Mouse (Mus musculus) liver, postnatal 0 days (tissue): Measurements from ENCODE around the gene Senp1. TPM values are rescaled to one million over a fixed set of nuclear protein-coding genes. Genes with fewer than 3 reads are reported as not detected.

Experiments
- ATAC-seq: fragments of 200-750 bp; cut with Nextera tagmentation; 2 replicates; pipeline ENCODE4 v1.8.0; 2017; ENCODE audit warnings: mild to moderate bottlenecking, moderate library complexity
- DNase-seq: peaks from one replicate; pipeline ENCODE4 v3.0.0-alpha.2; 2016
- H3K27ac ChIP-seq: fragments of 300-500 bp; sonication (generic); 2 replicates; pipeline ENCODE4 v1.5.1; 2014; ENCODE audit warnings: antibody characterized with exemption, moderate library complexity, mild to moderate bottlenecking, low read depth
- H3K27me3 ChIP-seq: fragments of 300-500 bp; sonication (generic); 2 replicates; pipeline ENCODE4 v1.6.1; 2014; ENCODE audit warnings: low read length, control low read depth, mixed read lengths; ENCODE audit not compliant: insufficient read depth
- H3K36me3 ChIP-seq: fragments of 300-500 bp; sonication (generic); replicated peaks from 2 replicates; pipeline ENCODE4 v1.6.1; 2014; ENCODE audit warnings: mild to moderate bottlenecking, control low read depth, low read length, moderate library complexity, mixed read lengths; ENCODE audit not compliant: insufficient read depth
- H3K4me1 ChIP-seq: fragments of 300-500 bp; sonication (generic); 2 replicates; pipeline ENCODE4 v1.6.1; 2014; ENCODE audit warnings: antibody characterized with exemption, mild to moderate bottlenecking, control low read depth; ENCODE audit not compliant: insufficient read depth
- H3K4me2 ChIP-seq: fragments of 300-500 bp; sonication (generic); 2 replicates; pipeline ENCODE4 v1.6.1; 2014; ENCODE audit warnings: low read depth, mild to moderate bottlenecking, low read length, moderate library complexity, mixed read lengths
- H3K4me3 ChIP-seq: fragments of 300-500 bp; sonication (generic); 2 replicates; pipeline ENCODE4 v1.5.1; 2014; ENCODE audit warnings: low read depth, low read length
- H3K9ac ChIP-seq: fragments of 300-500 bp; sonication (generic); replicated peaks from 2 replicates; pipeline ENCODE4 v1.6.1; 2014; ENCODE audit warnings: mild to moderate bottlenecking, moderate library complexity
- H3K9me3 ChIP-seq: fragments of 300-500 bp; sonication (generic); 2 replicates; pipeline ENCODE4 v1.6.1; 2016; ENCODE audit warnings: mild to moderate bottlenecking, control low read depth, low read length, mixed read lengths
- CTCF ChIP-seq: sonication (generic); IDR thresholded peaks from 2 replicates; pipeline ENCODE4 v1.5.1; 2016; ENCODE audit warnings: antibody characterized with exemption, low read depth
- EP300 ChIP-seq: IDR thresholded peaks from 2 replicates; pipeline ENCODE4 v1.6.1; 2016; ENCODE audit warnings: antibody characterized with exemption, low read depth, mild to moderate bottlenecking
- WGBS: fragments of 180-500 bp; shearing (Covaris S2); extraction: QIAGEN DNeasy Blood & Tissue Kit; methylation state at CpG from one replicate; pipeline ENCODE4 v1.1.7; 2014; ENCODE audit not compliant: insufficient replicate concordance; 5-methylcytosine and 5-hydroxymethylcytosine counted together
- polyA plus RNA-seq: library from polyadenylated mRNA; unstranded; fragments of >200 nt; fragmentation: Nextera tagmentation; extraction: Ambion mirVana; gene quantifications from 2 replicates; pipeline ENCODE4 v1.2.1, GENCODE M21; 2015

Senp1 gene
- polyA plus RNA-seq, 1 experiment from 2014 or later: 6.7 TPM

DNA sequence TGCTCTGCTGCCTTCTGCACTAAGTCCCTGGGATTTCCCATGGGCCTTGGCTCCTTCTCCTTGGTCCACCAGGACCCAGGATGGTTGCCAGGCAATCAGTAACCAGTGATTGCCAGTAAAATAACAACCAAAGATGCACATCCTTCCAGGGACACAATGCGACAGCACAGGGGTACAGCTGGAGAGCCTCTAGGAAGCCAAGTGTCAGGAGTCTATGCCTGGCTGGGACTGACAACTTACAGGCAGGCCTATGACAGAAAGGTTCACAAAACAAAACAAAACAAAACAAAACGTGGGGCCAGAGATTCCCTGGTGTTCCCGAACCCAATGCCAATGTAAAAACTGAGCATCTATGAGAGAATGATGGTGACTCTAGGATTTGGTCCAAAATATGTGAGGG is 74.5 kb downstream of the Senp1 start:
- Histone ChIP-seq H3K4me3 (no peak overlapping the region), H3K4me1 (no peaks in the 10 kb centered on the region; the same call in 1 of the 2 replicates), H3K9me3 (no peaks in the 10 kb centered on the region), H3K27ac (no peak overlapping the region), H3K4me2 (no peak overlapping the region), H3K27me3 (no peaks in the 10 kb centered on the region), H3K36me3 (no peaks in the 10 kb centered on the region), H3K9ac (no peak overlapping the region)
- DNase-seq: no peak
- no peak for TF ChIP-seq EP300
- no peak for TF ChIP-seq CTCF
- ATAC-seq: no peak
- WGBS: 73% methylated on average over 3 of the region's 3 CpGs

- WGBS: 69% methylated on average over 4 of the region's 4 CpGs
- DNase-seq (no peak), ATAC-seq (no peak)
- Histone ChIP-seq H3K9ac (no peak overlapping the region), H3K4me3 (no peak overlapping the region), H3K9me3 (no peaks in the 10 kb centered on the region), H3K27ac (no peak overlapping the region), H3K36me3 (no peaks in the 10 kb centered on the region), H3K4me1 (no peaks in the 10 kb centered on the region; the same call in 1 of the 2 replicates), H3K4me2 (no peak overlapping the region), H3K27me3 (no peaks in the 10 kb centered on the region)
- TF ChIP-seq CTCF (no peak), EP300 (no peak)
These were observed 75.6 kb downstream of the Senp1 start for GRCm38 (mm10) chr15:98017925-98018324.

DNA sequence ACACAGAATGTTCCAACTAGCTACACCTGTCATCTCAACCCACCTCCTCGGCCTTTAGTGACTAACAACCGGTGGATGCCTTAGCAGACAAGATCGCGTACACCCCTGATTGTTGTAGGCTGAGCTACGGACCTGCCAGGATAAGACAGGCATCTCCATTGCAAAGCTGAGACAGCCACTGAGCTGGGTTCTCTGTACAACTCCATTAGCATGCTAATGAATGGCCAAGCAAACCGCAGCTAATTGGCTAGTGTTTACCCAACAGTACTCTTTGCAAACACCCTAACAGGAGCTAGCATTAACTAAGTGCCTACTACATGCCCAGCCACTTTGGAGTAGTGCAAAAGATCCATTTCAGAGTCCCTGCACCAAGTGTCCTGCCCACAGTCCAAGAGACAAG is 80.7 kb downstream of the Senp1 start:
- DNase-seq: no peak
- no peaks in the 10 kb centered on the region for H3K9me3 ChIP-seq
- no peak overlapping the region for H3K27ac ChIP-seq
- no peak for ATAC-seq
- H3K4me2 ChIP-seq: no peak overlapping the region
- no peaks in the 10 kb centered on the region for H3K36me3 ChIP-seq
- H3K27me3 ChIP-seq: peaks cover 9% of the 10 kb centered on the region; the same call in 1 of the 2 replicates
- H3K9ac ChIP-seq: no peak overlapping the region
- WGBS: 69% methylated on average over 6 of the region's 6 CpGs
- no peak for TF ChIP-seq EP300
- TF ChIP-seq CTCF: no peak
- no peak overlapping the region for H3K4me3 ChIP-seq
- no peaks in the 10 kb centered on the region for H3K4me1 ChIP-seq

- TF ChIP-seq CTCF (no peak), EP300 (no peak)
- no peak for ATAC-seq
- H3K36me3 ChIP-seq: no peaks in the 10 kb centered on the region
- no peak for DNase-seq
- no peak overlapping the region for H3K4me2 ChIP-seq
- H3K9me3 ChIP-seq: no peaks in the 10 kb centered on the region
- peaks cover 75% of the 10 kb centered on the region for H3K27me3 ChIP-seq
- H3K4me1 ChIP-seq: 0 out of 2 replicates have a peak, but pooled peaks cover 6% of the 10 kb centered on the region
- no peak overlapping the region for H3K4me3 ChIP-seq
- no peak overlapping the region for H3K9ac ChIP-seq
- 12% methylated on average over 11 of the region's 11 CpGs for WGBS
- no peak overlapping the region for H3K27ac ChIP-seq
These were observed 88.4 kb downstream of the Senp1 start for GRCm38 (mm10) chr15:98005181-98005580.

DNA sequence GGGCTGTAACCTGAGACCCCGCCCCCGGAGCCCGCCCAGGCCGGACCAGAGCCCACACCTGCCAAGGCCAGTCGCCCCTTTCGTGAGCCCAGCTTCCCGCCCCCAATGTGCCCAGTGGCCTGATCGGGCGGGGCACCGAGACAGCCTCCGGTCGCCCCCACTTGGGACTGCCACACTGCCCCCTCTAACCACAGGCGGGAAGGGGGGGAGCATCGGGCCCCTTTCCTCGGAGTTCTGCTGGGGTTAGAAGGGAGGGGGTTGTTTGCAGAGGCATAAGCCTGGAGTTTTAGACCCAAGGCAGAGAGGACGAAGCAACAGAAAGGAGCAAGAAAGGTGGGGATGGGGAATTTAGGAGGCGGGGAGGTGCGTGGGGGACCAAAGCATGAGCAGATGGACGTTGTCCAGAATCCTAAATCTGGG is 88.8 kb downstream of the Senp1 start:
- peak overlapping the region; percentile 13; the same call in 1 of the 2 replicates for H3K4me2 ChIP-seq
- H3K4me3 ChIP-seq: peak overlapping the region; percentile 10; the same call in 1 of the 2 replicates
- H3K36me3 ChIP-seq: no peaks in the 10 kb centered on the region
- H3K9ac ChIP-seq: no peak overlapping the region
- WGBS: 3% methylated on average over 19 of the region's 19 CpGs
- H3K27me3 ChIP-seq: peaks cover 79% of the 10 kb centered on the region
- TF ChIP-seq EP300 (no peak), CTCF (no peak)
- ATAC-seq: no peak
- H3K9me3 ChIP-seq: no peaks in the 10 kb centered on the region
- 0 out of 2 replicates have a peak, but pooled peaks cover 6% of the 10 kb centered on the region for H3K4me1 ChIP-seq
- DNase-seq: no peak
- H3K27ac ChIP-seq: no peak overlapping the region

- WGBS: 1% methylated on average over 52 of the region's 59 CpGs
- H3K9ac ChIP-seq: no peak within 1 kb of the TSS
- H3K27me3 ChIP-seq: peaks cover 81% of the 10 kb centered on the region
- H3K27ac ChIP-seq: no peak within 1 kb of the TSS
- TF ChIP-seq CTCF (no peak), EP300 (no peak)
- H3K4me1 ChIP-seq: 0 out of 2 replicates have a peak, but pooled peaks cover 6% of the 10 kb centered on the region
- H3K4me3 ChIP-seq: peak within 1 kb of the TSS; percentile 10; the same call in 1 of the 2 replicates
- no peaks in the 10 kb centered on the region for H3K9me3 ChIP-seq
- ATAC-seq (no peak), DNase-seq (no peak)
- H3K36me3 ChIP-seq: no peaks in the 10 kb centered on the region
- peak within 1 kb of the TSS; percentile 13; the same call in 1 of the 2 replicates for H3K4me2 ChIP-seq
These were observed 89.5 kb downstream of the Senp1 start, which contains the start of gene Col2a1 for GRCm38 (mm10) chr15:98003822-98004739. Gene Col2a1 (minus strand): TSS chr15:98004695.
